Mouse (Mus musculus) C2C12 (cell line): ENCODE results near the gene Cldn10.

Source experiments
- CEBPB ChIP-seq: IDR thresholded peaks from one replicate; pipeline ENCODE4 v1.6.1; 2011; ENCODE audit warnings: low read depth, mild to moderate bottlenecking, control low read depth, moderate library complexity
- CTCF ChIP-seq: IDR thresholded peaks from one replicate; pipeline ENCODE4 v1.5.1; 2011; ENCODE audit not compliant: control insufficient read depth, insufficient read depth, insufficient read length
- MYOD1 ChIP-seq: IDR thresholded peaks from one replicate; pipeline ENCODE4 v1.6.1; 2011; ENCODE audit warnings: low read depth; ENCODE audit not compliant: control insufficient read depth, insufficient read length
- USF1 ChIP-seq: IDR thresholded peaks from one replicate; pipeline ENCODE4 v1.6.1; 2011; ENCODE audit warnings: low read depth, mild to moderate bottlenecking, control low read depth, moderate library complexity

DNA sequence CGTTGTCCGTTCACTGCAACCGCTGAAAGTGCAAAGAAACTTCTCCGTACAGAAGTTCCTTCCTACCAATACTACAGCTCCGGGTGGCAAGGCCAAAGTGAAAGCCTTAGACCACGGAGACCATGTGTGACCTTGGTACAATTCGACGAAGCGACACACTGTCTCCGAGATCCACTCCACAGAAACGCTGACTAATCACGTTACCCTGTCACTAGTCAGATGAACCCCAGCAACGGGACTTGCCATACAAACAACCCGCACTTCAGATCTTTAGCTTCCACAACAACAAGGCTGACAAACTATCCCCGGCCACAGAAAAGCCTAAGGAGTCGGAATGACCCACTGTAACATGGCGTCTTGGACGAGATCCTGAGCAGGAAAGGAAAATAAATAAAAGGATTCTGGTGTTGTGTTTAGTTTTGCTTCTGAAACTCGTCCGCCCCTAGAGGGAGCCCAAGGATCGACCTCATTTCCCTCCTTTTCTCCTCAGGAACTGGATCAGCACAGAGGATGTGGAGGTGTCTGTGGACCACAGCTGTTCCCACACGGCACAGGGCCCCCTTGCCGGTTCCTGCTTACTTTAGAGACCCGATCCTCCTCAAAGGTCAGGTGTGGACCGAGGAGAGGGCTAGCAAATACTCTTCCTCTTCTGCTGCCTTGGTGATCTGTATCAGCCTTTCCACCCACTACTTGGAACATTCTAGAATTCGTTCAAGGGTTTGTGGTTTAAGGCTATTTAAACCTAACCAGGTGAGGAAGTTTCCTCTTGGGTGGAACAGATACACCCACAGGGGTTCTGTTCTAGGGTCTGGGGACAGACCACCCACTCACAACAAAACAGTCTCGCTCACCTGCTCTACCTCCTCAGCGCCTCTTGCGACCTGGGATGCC, 122.9 kb downstream of the Cldn10 start:
- no peak for TF ChIP-seq USF1
- no peak for TF ChIP-seq CEBPB
- peak; percentile 15 for TF ChIP-seq CTCF
- no peak for TF ChIP-seq MYOD1
